Mouse (Mus musculus): Measurements from ENCODE around the gene Pde4d. TPM values are rescaled to one million over a fixed set of nuclear protein-coding genes. Genes with fewer than 3 reads are reported as not detected.
A peak's percentile ranks its signal among the peaks of the same experiment; 100 is the strongest.

Pde4d gene
- polyA plus RNA-seq, 2 experiments, result 11.7 to 17.3 TPM

GRCm38 (mm10) chr13:109777441-109777840 lies 1327.7 kb downstream of the Pde4d start:
- WGBS, result 87% methylated on average over 5 of the region's 5 CpGs

GRCm38 (mm10) chr13:109778297-109778835 lies 1328.6 kb downstream of the Pde4d start:
- no peak overlapping the region for H3K4me2 ChIP-seq (replicated peaks; ENCODE audit: low read depth, low read length, severe bottlenecking)
- no peak overlapping the region for H3K9ac ChIP-seq (ENCODE audit: low read depth, low read length, severe bottlenecking)
- no peak for DNase-seq (ENCODE audit: low spot score)
- WGBS, result 40% methylated on average over 9 of the region's 9 CpGs
- peaks cover 4% of the 10 kb centered on the region; the same call in 1 of the 2 replicates for H3K4me1 ChIP-seq (ENCODE audit: control insufficient read depth, insufficient read depth, low read length)
- no peak for ATAC-seq (ENCODE audit: low FRiP score, low read depth)
- H3K36me3 ChIP-seq (ENCODE audit: control insufficient read depth, insufficient read depth, low read length), result no peaks in the 10 kb centered on the region
- TF ChIP-seq POLR2A (IDR thresholded peaks at IDR 0.05; ENCODE audit: borderline replicate concordance, extremely low read depth, insufficient read depth, insufficient read length), result no peak
- H3K4me3 ChIP-seq (replicated peaks; ENCODE audit: low read length), result no peak overlapping the region
- no peaks in the 10 kb centered on the region for H3K27me3 ChIP-seq (ENCODE audit: control insufficient read depth, insufficient read depth, low read length)
- no peaks in the 10 kb centered on the region for H3K9me3 ChIP-seq (ENCODE audit: control insufficient read depth, low read length)
- no peak overlapping the region for H3K27ac ChIP-seq (replicated peaks; ENCODE audit: low read depth, low read length)

More at GRCm38 (mm10) chr13:109777441-109777840, 1327.7 kb downstream of the Pde4d start:
- no peak overlapping the region for H3K4me3 ChIP-seq (replicated peaks; ENCODE audit: low read length)
- no peak overlapping the region for H3K9ac ChIP-seq (ENCODE audit: low read depth, low read length, severe bottlenecking)
- ATAC-seq (ENCODE audit: low FRiP score, low read depth) (no peak), DNase-seq (ENCODE audit: low spot score) (no peak)
- no peaks in the 10 kb centered on the region for H3K27me3 ChIP-seq (ENCODE audit: control insufficient read depth, insufficient read depth, low read length)
- H3K36me3 ChIP-seq (ENCODE audit: control insufficient read depth, insufficient read depth, low read length), result no peaks in the 10 kb centered on the region
- H3K4me2 ChIP-seq (replicated peaks; ENCODE audit: low read depth, low read length, severe bottlenecking), result no peak overlapping the region
- TF ChIP-seq POLR2A (IDR thresholded peaks at IDR 0.05; ENCODE audit: borderline replicate concordance, extremely low read depth, insufficient read depth, insufficient read length), result no peak
- no peak overlapping the region for H3K27ac ChIP-seq (replicated peaks; ENCODE audit: low read depth, low read length)
- peaks cover 4% of the 10 kb centered on the region; the same call in 1 of the 2 replicates for H3K4me1 ChIP-seq (ENCODE audit: control insufficient read depth, insufficient read depth, low read length)
- H3K9me3 ChIP-seq (ENCODE audit: control insufficient read depth, low read length), result no peaks in the 10 kb centered on the region

DNA sequence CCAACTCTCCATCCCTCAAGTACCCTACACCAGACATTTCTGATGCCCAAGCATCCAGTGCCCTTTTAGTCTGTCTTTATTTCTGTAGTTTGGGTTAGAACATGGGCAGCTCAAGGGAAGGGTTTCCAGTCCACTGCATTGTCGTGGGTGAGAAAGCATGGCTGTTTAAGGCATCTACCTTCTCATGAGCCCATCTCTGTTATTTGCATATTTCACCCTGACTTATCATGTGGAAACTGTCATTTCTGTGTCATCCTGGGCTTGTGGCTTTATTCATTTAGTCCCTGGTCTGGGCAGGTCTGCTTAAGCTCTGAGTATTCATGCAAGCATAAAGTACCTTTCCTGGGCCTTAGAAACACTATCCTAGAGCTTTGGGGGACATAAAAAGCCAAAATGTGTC lies 1331.7 kb downstream of the Pde4d start:
- Histone ChIP-seq H3K9me3 (ENCODE audit: control insufficient read depth, low read length) (no peaks in the 10 kb centered on the region), H3K36me3 (ENCODE audit: control insufficient read depth, insufficient read depth, low read length) (no peaks in the 10 kb centered on the region), H3K4me3 (replicated peaks; ENCODE audit: low read length) (no peak overlapping the region), H3K9ac (ENCODE audit: low read depth, low read length, severe bottlenecking) (no peak overlapping the region), H3K4me2 (replicated peaks; ENCODE audit: low read depth, low read length, severe bottlenecking) (no peak overlapping the region), H3K27ac (replicated peaks; ENCODE audit: low read depth, low read length) (no peak overlapping the region), H3K27me3 (ENCODE audit: control insufficient read depth, insufficient read depth, low read length) (no peaks in the 10 kb centered on the region), H3K4me1 (ENCODE audit: control insufficient read depth, insufficient read depth, low read length) (peaks cover under 1% of the 10 kb centered on the region; the same call in 1 of the 2 replicates)
- 86% methylated on average over 1 of the region's 1 CpGs for WGBS
- no peak for DNase-seq (ENCODE audit: low spot score)
- TF ChIP-seq POLR2A (IDR thresholded peaks at IDR 0.05; ENCODE audit: borderline replicate concordance, extremely low read depth, insufficient read depth, insufficient read length), result no peak
- no peak for ATAC-seq (ENCODE audit: low FRiP score, low read depth)

- 81% methylated on average over 4 of the region's 4 CpGs for WGBS
- no peak for TF ChIP-seq POLR2A (IDR thresholded peaks at IDR 0.05; ENCODE audit: borderline replicate concordance, extremely low read depth, insufficient read depth, insufficient read length)
- H3K4me2 ChIP-seq (replicated peaks; ENCODE audit: low read depth, low read length, severe bottlenecking), result no peak overlapping the region
These were observed 1338.9 kb downstream of the Pde4d start for GRCm38 (mm10) chr13:109788604-109789003.

GRCm38 (mm10) chr13:109789151-109789550 lies 1339.4 kb downstream of the Pde4d start:
- no peaks in the 10 kb centered on the region for H3K27me3 ChIP-seq (ENCODE audit: control insufficient read depth, insufficient read depth, low read length)
- no peaks in the 10 kb centered on the region for H3K36me3 ChIP-seq (ENCODE audit: control insufficient read depth, insufficient read depth, low read length)
- no peak for TF ChIP-seq POLR2A (IDR thresholded peaks at IDR 0.05; ENCODE audit: borderline replicate concordance, extremely low read depth, insufficient read depth, insufficient read length)
- no peak overlapping the region for H3K27ac ChIP-seq (replicated peaks; ENCODE audit: low read depth, low read length)
- no peak overlapping the region for H3K9ac ChIP-seq (ENCODE audit: low read depth, low read length, severe bottlenecking)
- H3K4me2 ChIP-seq (replicated peaks; ENCODE audit: low read depth, low read length, severe bottlenecking), result no peak overlapping the region
- H3K4me1 ChIP-seq (ENCODE audit: control insufficient read depth, insufficient read depth, low read length), result no peaks in the 10 kb centered on the region
- no peaks in the 10 kb centered on the region for H3K9me3 ChIP-seq (ENCODE audit: control insufficient read depth, low read length)
- no peak overlapping the region for H3K4me3 ChIP-seq (replicated peaks; ENCODE audit: low read length)
- 61% methylated on average over 4 of the region's 4 CpGs for WGBS
- peak; percentile 41 for DNase-seq (ENCODE audit: low spot score)
- ATAC-seq (ENCODE audit: low FRiP score, low read depth), result 0 out of 2 replicates have a peak, but pooled peaks have one; percentile 12

More at GRCm38 (mm10) chr13:109788604-109789003, 1338.9 kb downstream of the Pde4d start:
- Histone ChIP-seq H3K27me3 (ENCODE audit: control insufficient read depth, insufficient read depth, low read length) (no peaks in the 10 kb centered on the region), H3K9ac (ENCODE audit: low read depth, low read length, severe bottlenecking) (no peak overlapping the region), H3K4me3 (replicated peaks; ENCODE audit: low read length) (no peak overlapping the region), H3K36me3 (ENCODE audit: control insufficient read depth, insufficient read depth, low read length) (no peaks in the 10 kb centered on the region), H3K27ac (replicated peaks; ENCODE audit: low read depth, low read length) (no peak overlapping the region), H3K9me3 (ENCODE audit: control insufficient read depth, low read length) (no peaks in the 10 kb centered on the region), H3K4me1 (ENCODE audit: control insufficient read depth, insufficient read depth, low read length) (no peaks in the 10 kb centered on the region)
- ATAC-seq (ENCODE audit: low FRiP score, low read depth) (no peak), DNase-seq (ENCODE audit: low spot score) (no peak)

Data from limb, embryonic 14.5 days (tissue).